Mouse (Mus musculus): ENCODE data around the gene Nrbf2.

DNA sequence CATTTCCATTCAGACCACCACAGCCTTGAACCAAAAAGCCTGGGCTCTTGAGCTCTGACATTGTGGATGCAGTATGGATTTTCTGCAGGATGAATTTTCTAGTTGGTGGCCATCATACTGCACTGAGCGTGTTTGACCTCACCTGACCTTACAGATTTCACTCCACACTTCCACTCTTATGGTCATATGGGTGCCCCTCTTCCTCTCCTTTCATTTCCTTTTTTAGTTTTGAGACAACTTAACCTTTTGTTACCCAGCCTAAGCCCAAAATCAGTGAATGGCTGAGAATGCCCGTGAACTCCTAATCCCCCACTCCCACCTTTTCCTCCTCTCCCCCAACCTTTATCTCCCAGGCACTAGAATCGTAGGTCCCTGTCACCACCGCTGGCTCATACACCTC lies 5.5 kb upstream of the Nrbf2 start:
- no peak for TF ChIP-seq POLR2A (IDR thresholded peaks at IDR 0.05; ENCODE audit: low read depth, low read length)
- no peak for TF ChIP-seq CTCF (conservative IDR thresholded peaks at IDR 0.05; ENCODE audit: insufficient read depth, insufficient read length, low read depth, low read length)

Measured in kidney, adult 2 months (tissue).